Mouse (Mus musculus): Measurements from ENCODE around the gene Gm14214.

- TF ChIP-seq POLR2A (IDR thresholded peaks at IDR 0.05; ENCODE audit: borderline replicate concordance, extremely low read depth, low read depth, low read length), result 0 out of 2 replicates have a peak, but pooled peaks have one; percentile 55
- no peak for TF ChIP-seq CTCF (IDR thresholded peaks at IDR 0.05; ENCODE audit: insufficient read depth, low read length)
These were observed 20.3 kb upstream of the Gm14214 start for GRCm38 (mm10) chr2:154789977-154790655.
